Mouse (Mus musculus): ENCODE results near the gene Supt6. TPM values are rescaled to one million over a fixed set of nuclear protein-coding genes. Genes with fewer than 3 reads are reported as not detected.
"Not testable (repeated sequence)": the region's sequence is repeated elsewhere in the genome, so short reads cannot be mapped to it uniquely, and the experiment has no call there.

The Supt6 gene
- polyA plus RNA-seq, 1 experiment from 2014 or later, result 29.9 TPM

GRCm38 (mm10) chr11:78188331-78189233 is 57.2 kb downstream of the Supt6 start, which contains the start of gene Rab34:
Gene Rab34 (plus strand): TSS chr11:78188430.
- peak within 1 kb of the TSS; percentile 94 for H3K9ac ChIP-seq
- peak within 1 kb of the TSS; percentile 93 for H3K27ac ChIP-seq
- peak within 1 kb of the TSS; percentile 63 for H3K4me3 ChIP-seq
- peak within 1 kb of the TSS; percentile 67 for H3K4me2 ChIP-seq
- no peaks in the 10 kb centered on the region for H3K27me3 ChIP-seq
- H3K4me1 ChIP-seq (replicated peaks), result peaks cover 27% of the 10 kb centered on the region
- no peaks in the 10 kb centered on the region for H3K9me3 ChIP-seq
- WGBS, result under 1% methylated on average over 66 of the region's 80 CpGs
- ATAC-seq (ENCODE audit: low FRiP score), result peak; percentile 82
- peaks cover 28% of the 10 kb centered on the region for H3K36me3 ChIP-seq

- 96% methylated on average over 6 of the region's 6 CpGs for WGBS
- not testable (repeated sequence) for H3K27me3 ChIP-seq; H3K27ac ChIP-seq; ATAC-seq (ENCODE audit: low FRiP score); H3K4me2 ChIP-seq; H3K9me3 ChIP-seq; H3K9ac ChIP-seq; H3K4me3 ChIP-seq
- H3K36me3 ChIP-seq, result peaks cover 25% of the 10 kb centered on the region
- peaks cover 46% of the 10 kb centered on the region for H3K4me1 ChIP-seq (replicated peaks)
Measured at GRCm38 (mm10) chr11:78184702-78185101, 61.1 kb downstream of the Supt6 start.

GRCm38 (mm10) chr11:78183884-78184514 is 61.8 kb downstream of the Supt6 start:
- Histone ChIP-seq H3K36me3 (peaks cover 32% of the 10 kb centered on the region), H3K4me1 (replicated peaks) (peaks cover 46% of the 10 kb centered on the region), H3K4me3 (peak overlapping the region; percentile 81), H3K27me3 (0 out of 2 replicates have a peak, but pooled peaks cover 3% of the 10 kb centered on the region), H3K9ac (peak overlapping the region; percentile 56; the same call in 1 of the 2 replicates), H3K9me3 (no peaks in the 10 kb centered on the region), H3K4me2 (peak overlapping the region; percentile 82), H3K27ac (peak overlapping the region; percentile 71)
- 59% methylated on average over 10 of the region's 10 CpGs for WGBS
- ATAC-seq (ENCODE audit: low FRiP score), result peak; percentile 9; the same call in 1 of the 2 replicates

- Histone ChIP-seq H3K4me3 (peak within 1 kb of the TSS; percentile 81), H3K36me3 (peaks cover 32% of the 10 kb centered on the region), H3K4me2 (peak within 1 kb of the TSS; percentile 82), H3K27me3 (0 out of 2 replicates have a peak, but pooled peaks cover 3% of the 10 kb centered on the region), H3K9me3 (no peaks in the 10 kb centered on the region), H3K9ac (peak within 1 kb of the TSS; percentile 93), H3K27ac (peak within 1 kb of the TSS; percentile 97), H3K4me1 (replicated peaks) (peaks cover 53% of the 10 kb centered on the region)
- WGBS, result under 1% methylated on average over 38 of the region's 38 CpGs
- peak; percentile 95 for ATAC-seq (ENCODE audit: low FRiP score)
Measured at GRCm38 (mm10) chr11:78182961-78183844, 62.6 kb downstream of the Supt6 start, which contains the start of gene Rpl23a. Gene Rpl23a (minus strand): TSS chr11:78183584.

GRCm38 (mm10) chr11:78182450-78182849 is 63.3 kb downstream of the Supt6 start:
- Histone ChIP-seq H3K36me3 (peaks cover 32% of the 10 kb centered on the region), H3K9ac (peak overlapping the region; percentile 93), H3K9me3 (no peaks in the 10 kb centered on the region), H3K27me3 (0 out of 2 replicates have a peak, but pooled peaks cover 3% of the 10 kb centered on the region), H3K4me3 (peak overlapping the region; percentile 81), H3K4me1 (replicated peaks) (peaks cover 54% of the 10 kb centered on the region), H3K27ac (peak overlapping the region; percentile 97), H3K4me2 (peak overlapping the region; percentile 82)
- WGBS, result 10% methylated on average over 7 of the region's 7 CpGs
- ATAC-seq (ENCODE audit: low FRiP score), result no peak

- Histone ChIP-seq H3K9me3 (no peaks in the 10 kb centered on the region), H3K4me3 (peak overlapping the region; percentile 81), H3K27me3 (peaks cover 3% of the 10 kb centered on the region; the same call in 1 of the 2 replicates), H3K36me3 (peaks cover 32% of the 10 kb centered on the region), H3K4me2 (peak overlapping the region; percentile 82), H3K9ac (peak overlapping the region; percentile 93), H3K4me1 (replicated peaks) (peaks cover 59% of the 10 kb centered on the region), H3K27ac (no peak overlapping the region)
- no peak for ATAC-seq (ENCODE audit: low FRiP score)
- 57% methylated on average over 2 of the region's 2 CpGs for WGBS
Measured at GRCm38 (mm10) chr11:78181830-78182357, 63.9 kb downstream of the Supt6 start.

- no peak overlapping the region for H3K4me2 ChIP-seq
- no peak overlapping the region; the same call in 1 of the 2 replicates for H3K9ac ChIP-seq
- H3K36me3 ChIP-seq, result peaks cover 32% of the 10 kb centered on the region
- H3K27ac ChIP-seq, result no peak overlapping the region
- WGBS, result 80% methylated on average over 6 of the region's 6 CpGs
- H3K4me1 ChIP-seq (replicated peaks), result peaks cover 69% of the 10 kb centered on the region
- ATAC-seq (ENCODE audit: low FRiP score), result no peak
- peaks cover 3% of the 10 kb centered on the region; the same call in 1 of the 2 replicates for H3K27me3 ChIP-seq
- H3K4me3 ChIP-seq, result 0 out of 2 replicates have a peak overlapping the region, but pooled peaks have one; percentile 9
- H3K9me3 ChIP-seq, result no peaks in the 10 kb centered on the region
Measured at GRCm38 (mm10) chr11:78180081-78180761, 65.6 kb downstream of the Supt6 start.

GRCm38 (mm10) chr11:78179438-78179999 is 66.3 kb downstream of the Supt6 start:
- Histone ChIP-seq H3K4me3 (peak overlapping the region; percentile 55), H3K4me1 (replicated peaks) (peaks cover 69% of the 10 kb centered on the region), H3K4me2 (peak overlapping the region; percentile 71), H3K9me3 (no peaks in the 10 kb centered on the region), H3K27ac (peak overlapping the region; percentile 87; the same call in 1 of the 2 replicates), H3K36me3 (peaks cover 32% of the 10 kb centered on the region), H3K27me3 (peaks cover 3% of the 10 kb centered on the region; the same call in 1 of the 2 replicates), H3K9ac (peak overlapping the region; percentile 78; the same call in 1 of the 2 replicates)
- no peak for ATAC-seq (ENCODE audit: low FRiP score)
- 35% methylated on average over 8 of the region's 8 CpGs for WGBS

GRCm38 (mm10) chr11:78178859-78179437 is 66.8 kb downstream of the Supt6 start:
- H3K36me3 ChIP-seq, result peaks cover 32% of the 10 kb centered on the region
- peak overlapping the region; percentile 55 for H3K4me3 ChIP-seq
- peak overlapping the region; percentile 87 for H3K27ac ChIP-seq
- peak overlapping the region; percentile 78 for H3K9ac ChIP-seq
- ATAC-seq (ENCODE audit: low FRiP score), result no peak
- peak overlapping the region; percentile 71 for H3K4me2 ChIP-seq
- WGBS, result 2% methylated on average over 29 of the region's 29 CpGs
- peaks cover 3% of the 10 kb centered on the region; the same call in 1 of the 2 replicates for H3K27me3 ChIP-seq
- no peaks in the 10 kb centered on the region for H3K9me3 ChIP-seq
- peaks cover 67% of the 10 kb centered on the region for H3K4me1 ChIP-seq (replicated peaks)

Measured in hindbrain, embryonic 13.5 days (tissue).